Mouse (Mus musculus) midbrain, embryonic 13.5 days (tissue): Measurements from ENCODE around the gene Pigz. TPM values are rescaled to one million over a fixed set of nuclear protein-coding genes. Genes with fewer than 3 reads are reported as not detected.

Experiments used
- ATAC-seq: fragments of 200-750 bp; cut with Nextera tagmentation; 2 replicates; pipeline ENCODE4 v1.8.0; 2017; ENCODE audit warnings: mild to moderate bottlenecking, moderate TSS enrichment, moderate library complexity
- H3K27ac ChIP-seq: fragments of 300-500 bp; sonication (generic); 2 replicates; pipeline ENCODE4 v1.5.1; 2015; ENCODE audit warnings: inconsistent platforms, mild to moderate bottlenecking, moderate library complexity
- H3K27me3 ChIP-seq: fragments of 300-500 bp; sonication (generic); 2 replicates; pipeline ENCODE4 v1.6.1; 2015; ENCODE audit warnings: mild to moderate bottlenecking, inconsistent platforms
- H3K36me3 ChIP-seq: fragments of 300-500 bp; sonication (generic); 2 replicates; pipeline ENCODE4 v1.6.1; 2015; ENCODE audit warnings: mild to moderate bottlenecking, inconsistent platforms
- H3K4me1 ChIP-seq: fragments of 300-500 bp; sonication (generic); replicated peaks from 2 replicates; pipeline ENCODE4 v1.6.1; 2015; ENCODE audit warnings: inconsistent platforms
- H3K4me2 ChIP-seq: fragments of 300-500 bp; sonication (generic); replicated peaks from 2 replicates; pipeline ENCODE4 v1.6.1; 2015; ENCODE audit warnings: moderate library complexity, mild to moderate bottlenecking, inconsistent platforms
- H3K4me3 ChIP-seq: fragments of 300-500 bp; sonication (generic); replicated peaks from 2 replicates; pipeline ENCODE4 v1.5.1; 2015; ENCODE audit warnings: mild to moderate bottlenecking, inconsistent platforms
- H3K9ac ChIP-seq: fragments of 300-500 bp; sonication (generic); replicated peaks from 2 replicates; pipeline ENCODE4 v1.6.1; 2015; ENCODE audit warnings: mild to moderate bottlenecking, inconsistent platforms
- H3K9me3 ChIP-seq: fragments of 300-500 bp; sonication (generic); 2 replicates; pipeline ENCODE4 v1.6.1; 2016; ENCODE audit warnings: mild to moderate bottlenecking, inconsistent platforms
- WGBS: fragments of 180-500 bp; shearing (Covaris S2); methylation state at CpG from one replicate; pipeline ENCODE4 v1.1.7; 2015; 5-methylcytosine and 5-hydroxymethylcytosine counted together
- microRNA-seq: library from miRNA; unstranded; fragments of <30 nt; microRNA quantifications from one replicate; pipeline ENCODE4, GENCODE M21; 2016
- polyA plus RNA-seq: library from polyadenylated mRNA; unstranded; fragments of >200 nt; fragmentation: Nextera tagmentation; extraction: Ambion mirVana; gene quantifications from 2 replicates; pipeline ENCODE4 v1.2.1, GENCODE M21; 2015

Gene Pigz
- polyA plus RNA-seq, 1 experiment from 2014 or later, result 3.3 TPM

GRCm38 (mm10) chr16:31963224-31963623 is 29.6 kb downstream of the Pigz start:
- no peak overlapping the region for H3K4me3 ChIP-seq
- 88% methylated on average over 7 of the region's 7 CpGs for WGBS
- H3K36me3 ChIP-seq, result peaks cover 84% of the 10 kb centered on the region
- H3K27ac ChIP-seq, result no peak overlapping the region
- no peak overlapping the region for H3K4me2 ChIP-seq
- no peak for ATAC-seq
- no peaks in the 10 kb centered on the region for H3K4me1 ChIP-seq
- H3K27me3 ChIP-seq, result no peaks in the 10 kb centered on the region
- H3K9ac ChIP-seq, result no peak overlapping the region
- no peaks in the 10 kb centered on the region for H3K9me3 ChIP-seq

DNA sequence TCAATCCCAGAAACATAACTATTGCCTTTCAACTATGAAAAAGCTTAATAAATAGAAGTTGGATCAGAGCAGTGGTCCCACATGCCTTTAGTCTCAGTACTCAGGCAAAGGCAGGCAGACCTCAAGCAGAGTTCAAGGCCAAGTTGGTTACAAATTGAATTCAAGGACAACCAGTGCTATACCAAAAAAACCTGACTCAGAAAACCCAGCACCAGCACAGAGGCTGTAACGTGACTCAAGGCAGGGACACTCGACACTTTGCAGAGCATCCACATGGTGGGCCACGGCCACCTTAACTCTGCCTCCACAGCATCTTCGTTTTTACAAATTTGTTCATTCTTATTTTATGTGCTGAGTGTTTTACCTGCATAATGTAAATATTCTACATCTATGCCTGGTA is 41.6 kb downstream of the Pigz start:
- Histone ChIP-seq H3K27ac (no peak overlapping the region), H3K36me3 (peaks cover 69% of the 10 kb centered on the region), H3K4me2 (no peak overlapping the region), H3K27me3 (no peaks in the 10 kb centered on the region), H3K9me3 (no peaks in the 10 kb centered on the region), H3K4me1 (no peaks in the 10 kb centered on the region), H3K4me3 (no peak overlapping the region), H3K9ac (no peak overlapping the region)
- no peak for ATAC-seq
- WGBS, result 89% methylated on average over 4 of the region's 4 CpGs

- no peak for ATAC-seq
- Histone ChIP-seq H3K4me3 (no peak overlapping the region), H3K27ac (no peak overlapping the region)
Observed at GRCm38 (mm10) chr16:31979501-31979900, 45.9 kb downstream of the Pigz start.

DNA sequence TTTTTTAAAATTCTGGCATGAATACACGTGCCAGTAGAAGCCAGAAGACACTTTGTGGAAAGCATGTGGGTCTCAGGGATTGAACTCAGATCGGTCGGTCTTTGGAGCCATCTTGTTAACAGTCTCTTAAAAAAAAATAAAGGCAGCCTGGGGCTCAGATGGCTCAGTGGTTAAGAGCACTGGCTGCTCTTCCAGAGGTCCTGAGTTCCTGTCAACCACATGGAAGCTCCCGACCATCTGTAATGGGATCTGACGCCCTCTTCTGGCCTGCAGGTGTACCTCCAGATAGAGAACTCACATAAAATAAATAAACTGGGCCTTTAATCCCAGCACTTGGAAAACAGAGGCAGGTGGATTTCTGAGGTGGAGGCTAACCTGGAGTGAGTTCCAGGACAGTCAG is 47.3 kb downstream of the Pigz start:
- Histone ChIP-seq H3K4me3 (no peak overlapping the region), H3K36me3 (peaks cover 45% of the 10 kb centered on the region), H3K4me2 (no peak overlapping the region), H3K9ac (no peak overlapping the region), H3K27me3 (no peaks in the 10 kb centered on the region), H3K27ac (no peak overlapping the region), H3K9me3 (no peaks in the 10 kb centered on the region), H3K4me1 (no peaks in the 10 kb centered on the region)
- no peak for ATAC-seq
- 79% methylated on average over 5 of the region's 5 CpGs for WGBS

More at GRCm38 (mm10) chr16:31979501-31979900, 45.9 kb downstream of the Pigz start:
- no peaks in the 10 kb centered on the region for H3K9me3 ChIP-seq
- no peaks in the 10 kb centered on the region for H3K27me3 ChIP-seq
- H3K36me3 ChIP-seq, result peaks cover 46% of the 10 kb centered on the region
- H3K4me2 ChIP-seq, result no peak overlapping the region
- no peaks in the 10 kb centered on the region for H3K4me1 ChIP-seq
- 96% methylated on average over 3 of the region's 3 CpGs for WGBS
- H3K9ac ChIP-seq, result no peak overlapping the region

DNA sequence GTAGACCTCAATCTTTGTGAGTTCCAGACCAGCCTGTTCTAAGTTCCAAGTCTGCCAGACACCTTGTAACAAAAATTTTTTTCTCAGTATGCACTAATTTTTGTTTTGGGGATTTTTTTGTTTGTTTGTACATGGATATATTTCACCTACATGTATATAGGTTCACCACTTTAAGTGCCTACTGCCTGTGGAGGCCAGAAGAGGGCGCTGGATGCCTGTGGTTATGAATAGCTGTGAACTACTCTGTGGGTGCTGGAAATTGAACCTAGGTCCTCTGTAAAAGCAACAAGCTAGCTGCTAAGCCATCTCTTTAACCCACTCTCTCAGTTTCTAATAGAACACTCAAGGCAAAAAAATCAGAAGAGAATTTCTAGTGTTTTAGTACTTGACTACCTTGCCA is 58.4 kb downstream of the Pigz start:
- H3K4me2 ChIP-seq, result no peak overlapping the region
- ATAC-seq, result no peak
- 48% methylated on average over 1 of the region's 1 CpGs for WGBS
- no peaks in the 10 kb centered on the region for H3K27me3 ChIP-seq
- H3K4me1 ChIP-seq, result no peaks in the 10 kb centered on the region
- H3K36me3 ChIP-seq, result peaks cover 50% of the 10 kb centered on the region
- no peak overlapping the region for H3K4me3 ChIP-seq
- H3K9ac ChIP-seq, result no peak overlapping the region
- no peak overlapping the region for H3K27ac ChIP-seq
- no peaks in the 10 kb centered on the region for H3K9me3 ChIP-seq

GRCm38 (mm10) chr16:31993195-31993594 is 59.5 kb downstream of the Pigz start:
- Histone ChIP-seq H3K4me3 (no peak overlapping the region), H3K36me3 (peaks cover 42% of the 10 kb centered on the region), H3K4me2 (no peak overlapping the region), H3K27me3 (no peaks in the 10 kb centered on the region), H3K27ac (no peak overlapping the region), H3K9me3 (no peaks in the 10 kb centered on the region), H3K9ac (no peak overlapping the region), H3K4me1 (no peaks in the 10 kb centered on the region)
- WGBS, result 95% methylated on average over 4 of the region's 4 CpGs
- no peak for ATAC-seq

- H3K36me3 ChIP-seq, result peaks cover 34% of the 10 kb centered on the region
- no peaks in the 10 kb centered on the region for H3K27me3 ChIP-seq
- no peaks in the 10 kb centered on the region for H3K4me1 ChIP-seq
- no peak overlapping the region for H3K27ac ChIP-seq
- H3K4me3 ChIP-seq, result no peak overlapping the region
- no peak for ATAC-seq
- H3K9ac ChIP-seq, result no peak overlapping the region
- no peak overlapping the region for H3K4me2 ChIP-seq
- H3K9me3 ChIP-seq, result no peaks in the 10 kb centered on the region
Observed at GRCm38 (mm10) chr16:31993946-31994345, 60.3 kb downstream of the Pigz start.

Small RNA genes lying within 50 kb of the gene (microRNA-seq; reads per million reads assigned to microRNA genes)
- gene Gm26269, result not detected

Other genes with a start within 250 kb of the Pigz start
- 0.16 and 0.17 TPM in 2 replicates for gene Meltf, start 55.0 kb upstream of the Pigz start, polyA plus RNA-seq
- 100 and 104 TPM in 2 replicates for gene 0610012G03Rik, start 14.6 kb downstream of the Pigz start, polyA plus RNA-seq
- 118 and 122 TPM in 2 replicates for gene Ncbp2, start 14.7 kb downstream of the Pigz start, polyA plus RNA-seq
- 19.0 and 20.6 TPM in 2 replicates for gene Senp5, start 69.4 kb downstream of the Pigz start, polyA plus RNA-seq
- gene Pak2, start 145.5 kb downstream of the Pigz start, polyA plus RNA-seq, result 41.9 and 43.6 TPM in 2 replicates
- 149 and 153 TPM in 2 replicates for gene Pigx, start 165.9 kb downstream of the Pigz start, polyA plus RNA-seq
- gene Cep19, start 165.9 kb downstream of the Pigz start, polyA plus RNA-seq, result 45.6 and 46.9 TPM in 2 replicates
- gene Nrros, start 231.7 kb downstream of the Pigz start, polyA plus RNA-seq, result 5.9 and 7.1 TPM in 2 replicates
- gene Bex6, start 246.0 kb downstream of the Pigz start, polyA plus RNA-seq, result not detected in 2 replicates